Mouse (Mus musculus) heart, adult 2 months (tissue): ENCODE data around the gene Morc3.

Experiments used
- CTCF ChIP-seq: fragments of 200-600 bp; IDR thresholded peaks from 2 replicates; pipeline ENCODE4 v1.8.1; 2022; ENCODE audit warnings: antibody characterized with exemption, mild to moderate bottlenecking, moderate library complexity
- POLR2A ChIP-seq: fragments of 200-500 bp; IDR thresholded peaks from 2 replicates; pipeline ENCODE4 v1.6.1; 2011; ENCODE audit warnings: mild to moderate bottlenecking, low read depth, low read length, control low read depth; ENCODE audit not compliant: insufficient read depth

DNA sequence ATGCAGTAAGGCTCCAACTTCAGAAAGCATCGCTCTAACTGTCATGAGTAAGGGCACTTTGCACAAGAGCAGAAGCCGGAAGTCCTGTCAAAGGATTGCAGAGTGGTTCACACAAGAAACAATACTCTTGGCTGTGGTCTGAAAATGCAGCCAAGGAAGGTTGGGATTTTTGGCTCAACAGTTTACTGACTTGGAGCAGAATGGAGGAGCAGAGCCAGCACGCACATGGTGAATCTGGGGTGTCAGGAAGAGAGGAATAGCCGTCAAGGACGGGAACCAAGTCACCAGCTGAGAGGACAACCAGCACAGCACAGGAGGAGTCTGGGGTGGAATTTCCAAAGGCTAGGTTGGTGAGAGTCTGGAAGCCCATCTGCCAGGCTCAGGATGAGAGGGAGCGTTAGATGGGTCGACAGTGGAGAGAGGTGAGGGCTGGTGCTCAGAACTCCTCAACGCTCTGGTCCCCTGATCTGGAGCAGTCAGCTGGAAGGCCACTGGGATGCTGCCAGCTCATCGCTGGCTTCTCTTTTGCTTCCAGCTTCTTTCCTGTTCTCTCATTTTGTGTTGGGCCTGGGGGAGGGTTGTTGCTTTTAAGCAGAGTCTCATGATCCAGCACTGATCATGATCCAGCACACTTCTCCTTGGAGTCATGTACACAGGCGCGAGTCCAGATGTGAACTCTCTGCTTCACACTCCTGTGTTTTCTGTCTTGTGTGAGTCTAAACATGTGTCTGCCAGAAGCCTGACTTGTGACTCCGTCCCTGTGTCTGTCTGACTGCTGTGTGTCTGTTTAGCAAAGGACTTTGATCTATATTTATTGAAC lies 34.7 kb upstream of the Morc3 start:
- no peak for TF ChIP-seq POLR2A
- TF ChIP-seq CTCF, result no peak
